Mouse (Mus musculus): ENCODE data around the gene Pfas. TPM values are rescaled to one million over a fixed set of nuclear protein-coding genes. Genes with fewer than 3 reads are reported as not detected.

The Pfas gene
- 43.9 and 45.9 TPM in 2 replicates for polyA plus RNA-seq (2015; fragmentation: Nextera tagmentation; extraction: Ambion mirVana)

GRCm38 (mm10) chr11:69008182-69009121 is at the start of gene Pfas:
TSS of gene Pfas (minus strand) at chr11:69008460.
- H3K9ac ChIP-seq, result peak within 1 kb of the TSS; percentile 80
- H3K27me3 ChIP-seq, result no peaks in the 10 kb centered on the region
- peak; percentile 83 for ATAC-seq (replicated peaks; ENCODE audit: low FRiP score)
- H3K4me2 ChIP-seq, result peak within 1 kb of the TSS; percentile 75
- H3K9me3 ChIP-seq (replicated peaks), result no peaks in the 10 kb centered on the region
- WGBS, result 11% methylated on average over 38 of the region's 38 CpGs
- peaks cover 20% of the 10 kb centered on the region for H3K4me1 ChIP-seq
- H3K36me3 ChIP-seq, result peaks cover 2% of the 10 kb centered on the region
- H3K4me3 ChIP-seq (replicated peaks), result peak within 1 kb of the TSS; percentile 86
- H3K27ac ChIP-seq, result peak within 1 kb of the TSS; percentile 52

GRCm38 (mm10) chr11:69053848-69054247 is 45.6 kb upstream of the Pfas start:
- H3K9ac ChIP-seq, result no peak overlapping the region
- H3K27ac ChIP-seq, result no peak overlapping the region
- no peak overlapping the region for H3K4me2 ChIP-seq
- no peaks in the 10 kb centered on the region for H3K9me3 ChIP-seq (replicated peaks)
- peaks cover 51% of the 10 kb centered on the region for H3K36me3 ChIP-seq
- peaks cover 17% of the 10 kb centered on the region for H3K4me1 ChIP-seq
- H3K4me3 ChIP-seq (replicated peaks), result no peak overlapping the region
- H3K27me3 ChIP-seq, result no peaks in the 10 kb centered on the region
- 70% methylated on average over 3 of the region's 3 CpGs for WGBS
- ATAC-seq (replicated peaks; ENCODE audit: low FRiP score), result no peak

- no peaks in the 10 kb centered on the region for H3K9me3 ChIP-seq (replicated peaks)
- H3K4me3 ChIP-seq (replicated peaks), result no peak overlapping the region
- no peak overlapping the region for H3K4me2 ChIP-seq
- no peak overlapping the region for H3K9ac ChIP-seq
- no peak overlapping the region for H3K27ac ChIP-seq
- no peaks in the 10 kb centered on the region for H3K27me3 ChIP-seq
- H3K4me1 ChIP-seq, result peaks cover 14% of the 10 kb centered on the region
- H3K36me3 ChIP-seq, result peaks cover 60% of the 10 kb centered on the region
- WGBS, result 64% methylated on average over 2 of the region's 2 CpGs
- ATAC-seq (replicated peaks; ENCODE audit: low FRiP score), result no peak
These were observed 44.7 kb upstream of the Pfas start for GRCm38 (mm10) chr11:69052824-69053421.

GRCm38 (mm10) chr11:69051771-69052170 is 43.5 kb upstream of the Pfas start:
- H3K4me2 ChIP-seq, result no peak overlapping the region
- H3K36me3 ChIP-seq, result peaks cover 63% of the 10 kb centered on the region
- 90% methylated on average over 4 of the region's 4 CpGs for WGBS

GRCm38 (mm10) chr11:69050748-69051147 is 42.5 kb upstream of the Pfas start:
- Histone ChIP-seq H3K36me3 (peaks cover 63% of the 10 kb centered on the region), H3K4me1 (peaks cover 29% of the 10 kb centered on the region), H3K4me2 (no peak overlapping the region), H3K4me3 (replicated peaks) (no peak overlapping the region), H3K9ac (no peak overlapping the region), H3K27ac (no peak overlapping the region), H3K27me3 (no peaks in the 10 kb centered on the region), H3K9me3 (replicated peaks) (no peaks in the 10 kb centered on the region)
- 92% methylated on average over 8 of the region's 8 CpGs for WGBS
- no peak for ATAC-seq (replicated peaks; ENCODE audit: low FRiP score)

More at GRCm38 (mm10) chr11:69051771-69052170, 43.5 kb upstream of the Pfas start:
- H3K4me3 ChIP-seq (replicated peaks), result no peak overlapping the region
- ATAC-seq (replicated peaks; ENCODE audit: low FRiP score), result no peak
- H3K4me1 ChIP-seq, result peaks cover 24% of the 10 kb centered on the region
- H3K9ac ChIP-seq, result no peak overlapping the region
- H3K27ac ChIP-seq, result no peak overlapping the region
- H3K9me3 ChIP-seq (replicated peaks), result no peaks in the 10 kb centered on the region
- no peaks in the 10 kb centered on the region for H3K27me3 ChIP-seq

GRCm38 (mm10) chr11:69048151-69048550 is 39.9 kb upstream of the Pfas start:
- Histone ChIP-seq H3K27ac (no peak overlapping the region), H3K9me3 (replicated peaks) (no peaks in the 10 kb centered on the region), H3K27me3 (no peaks in the 10 kb centered on the region), H3K4me3 (replicated peaks) (peak overlapping the region; percentile 74; the same call in 1 of the 2 replicates), H3K4me1 (peaks cover 31% of the 10 kb centered on the region), H3K36me3 (peaks cover 50% of the 10 kb centered on the region), H3K4me2 (no peak overlapping the region), H3K9ac (no peak overlapping the region)
- WGBS, result 93% methylated on average over 14 of the region's 14 CpGs
- ATAC-seq (replicated peaks; ENCODE audit: low FRiP score), result no peak

GRCm38 (mm10) chr11:69047592-69047991 is 39.3 kb upstream of the Pfas start:
- Histone ChIP-seq H3K4me3 (replicated peaks) (peak overlapping the region; percentile 74), H3K4me2 (peak overlapping the region; percentile 70), H3K9me3 (replicated peaks) (no peaks in the 10 kb centered on the region), H3K36me3 (peaks cover 46% of the 10 kb centered on the region), H3K27me3 (no peaks in the 10 kb centered on the region), H3K27ac (no peak overlapping the region), H3K9ac (no peak overlapping the region), H3K4me1 (peaks cover 31% of the 10 kb centered on the region)
- WGBS, result 87% methylated on average over 12 of the region's 12 CpGs
- ATAC-seq (replicated peaks; ENCODE audit: low FRiP score), result no peak

- H3K4me1 ChIP-seq, result peaks cover 31% of the 10 kb centered on the region
- ATAC-seq (replicated peaks; ENCODE audit: low FRiP score), result no peak
- H3K27me3 ChIP-seq, result no peaks in the 10 kb centered on the region
- no peaks in the 10 kb centered on the region for H3K9me3 ChIP-seq (replicated peaks)
- WGBS, result 9% methylated on average over 9 of the region's 9 CpGs
- H3K27ac ChIP-seq, result peak overlapping the region; percentile 95
- peak overlapping the region; percentile 70 for H3K4me2 ChIP-seq
- H3K4me3 ChIP-seq (replicated peaks), result peak overlapping the region; percentile 74
- H3K9ac ChIP-seq, result peak overlapping the region; percentile 67
- H3K36me3 ChIP-seq, result peaks cover 37% of the 10 kb centered on the region
These were observed 38.1 kb upstream of the Pfas start for GRCm38 (mm10) chr11:69046395-69046774.

GRCm38 (mm10) chr11:69045531-69046394 is 37.5 kb upstream of the Pfas start, which contains the start of gene Aurkb:
TSS of gene Aurkb (plus strand) at chr11:69045647.
- peak within 1 kb of the TSS; percentile 70 for H3K4me2 ChIP-seq
- under 1% methylated on average over 54 of the region's 54 CpGs for WGBS
- peak; percentile 84 for ATAC-seq (replicated peaks; ENCODE audit: low FRiP score)

GRCm38 (mm10) chr11:69038173-69038572 is 29.9 kb upstream of the Pfas start:
- ATAC-seq (replicated peaks; ENCODE audit: low FRiP score), result no peak
- H3K4me2 ChIP-seq, result peak overlapping the region; percentile 65
- H3K4me1 ChIP-seq, result peaks cover 32% of the 10 kb centered on the region
- peak overlapping the region; percentile 82; the same call in 1 of the 2 replicates for H3K4me3 ChIP-seq (replicated peaks)
- no peaks in the 10 kb centered on the region for H3K27me3 ChIP-seq
- H3K9ac ChIP-seq, result no peak overlapping the region
- no peaks in the 10 kb centered on the region for H3K9me3 ChIP-seq (replicated peaks)
- WGBS, result 66% methylated on average over 5 of the region's 5 CpGs
- H3K36me3 ChIP-seq, result peaks cover 29% of the 10 kb centered on the region
- no peak overlapping the region for H3K27ac ChIP-seq

More at GRCm38 (mm10) chr11:69045531-69046394, 37.5 kb upstream of the Pfas start, which contains the start of gene Aurkb:
- Histone ChIP-seq H3K9me3 (replicated peaks) (no peaks in the 10 kb centered on the region), H3K36me3 (peaks cover 31% of the 10 kb centered on the region), H3K27ac (peak within 1 kb of the TSS; percentile 95), H3K27me3 (no peaks in the 10 kb centered on the region), H3K4me1 (peaks cover 31% of the 10 kb centered on the region), H3K9ac (peak within 1 kb of the TSS; percentile 67), H3K4me3 (replicated peaks) (peak within 1 kb of the TSS; percentile 74)

GRCm38 (mm10) chr11:69037231-69038061 is 29.2 kb upstream of the Pfas start:
- peak overlapping the region; percentile 82 for H3K4me3 ChIP-seq (replicated peaks)
- under 1% methylated on average over 34 of the region's 34 CpGs for WGBS
- peaks cover 37% of the 10 kb centered on the region for H3K36me3 ChIP-seq
- peak overlapping the region; percentile 65 for H3K4me2 ChIP-seq
- peaks cover 32% of the 10 kb centered on the region for H3K4me1 ChIP-seq
- H3K27ac ChIP-seq, result peak overlapping the region; percentile 90
- no peaks in the 10 kb centered on the region for H3K9me3 ChIP-seq (replicated peaks)
- peak overlapping the region; percentile 74 for H3K9ac ChIP-seq
- no peaks in the 10 kb centered on the region for H3K27me3 ChIP-seq
- ATAC-seq (replicated peaks; ENCODE audit: low FRiP score), result peak; percentile 20

Data from kidney, embryonic 15.5 days (tissue).